Mouse (Mus musculus) intestine, embryonic 14.5 days (tissue): ENCODE measurements around the gene Xk. TPM values are rescaled to one million over a fixed set of nuclear protein-coding genes. Genes with fewer than 3 reads are reported as not detected.
"Not testable (repeated sequence)": the region's sequence is repeated elsewhere in the genome, so short reads cannot be mapped to it uniquely, and the experiment has no call there.

Experiments used
- ATAC-seq: fragments of 200-750 bp; cut with Nextera tagmentation; replicated peaks from 2 replicates; pipeline ENCODE4 v1.8.0; 2017; ENCODE audit warnings: low read depth, moderate number of reproducible peaks, moderate TSS enrichment, moderate library complexity; ENCODE audit not compliant: low FRiP score, low TSS enrichment
- DNase-seq: peaks from one replicate; pipeline ENCODE4 v3.0.0-alpha.2; 2018; ENCODE audit warnings: low spot score
- H3K27ac ChIP-seq: fragments of 300-500 bp; sonication (generic); 2 replicates; pipeline ENCODE4 v1.5.1; 2014; ENCODE audit warnings: low read depth, mild to moderate bottlenecking, control low read depth
- H3K27me3 ChIP-seq: fragments of 300-500 bp; sonication (generic); replicated peaks from 2 replicates; pipeline ENCODE4 v1.6.1; 2014; ENCODE audit warnings: low read length, control low read depth; ENCODE audit not compliant: control insufficient read depth, insufficient read depth
- H3K36me3 ChIP-seq: fragments of 300-500 bp; sonication (generic); 2 replicates; pipeline ENCODE4 v1.6.1; 2014; ENCODE audit warnings: low read length, control low read depth; ENCODE audit not compliant: control insufficient read depth, insufficient read depth
- H3K4me1 ChIP-seq: fragments of 300-500 bp; sonication (generic); replicated peaks from 2 replicates; pipeline ENCODE4 v1.6.1; 2014; ENCODE audit warnings: low read length, control low read depth, mixed read lengths; ENCODE audit not compliant: control insufficient read depth, insufficient read depth
- H3K4me2 ChIP-seq: fragments of 300-500 bp; sonication (generic); 2 replicates; pipeline ENCODE4 v1.6.1; 2014; ENCODE audit warnings: low read length
- H3K4me3 ChIP-seq: fragments of 300-500 bp; sonication (generic); 2 replicates; pipeline ENCODE4 v1.5.1; 2014; ENCODE audit warnings: low read depth, low read length, control low read depth, mixed read lengths
- H3K9ac ChIP-seq: fragments of 300-500 bp; sonication (generic); 2 replicates; pipeline ENCODE4 v1.6.1; 2014; ENCODE audit warnings: mild to moderate bottlenecking, low read length
- H3K9me3 ChIP-seq: fragments of 300-500 bp; sonication (generic); 2 replicates; pipeline ENCODE4 v1.6.1; 2016; ENCODE audit warnings: low read length, control low read depth; ENCODE audit not compliant: control insufficient read depth
- WGBS: fragments of 180-500 bp; shearing (Covaris S2); extraction: QIAGEN DNeasy Blood & Tissue Kit; methylation state at CpG from one replicate; pipeline ENCODE4 v1.1.7; 2014; 5-methylcytosine and 5-hydroxymethylcytosine counted together
- polyA plus RNA-seq: library from polyadenylated mRNA; unstranded; fragments of >200 nt; fragmentation: Nextera tagmentation; extraction: Ambion mirVana; gene quantifications from 2 replicates; pipeline ENCODE4 v1.2.1, GENCODE M21; 2014

The Xk gene
- polyA plus RNA-seq, 1 experiment from 2014 or later: 4.2 TPM

- H3K9me3 ChIP-seq, H3K9ac ChIP-seq, ATAC-seq, H3K27me3 ChIP-seq, H3K36me3 ChIP-seq, H3K4me2 ChIP-seq, H3K4me3 ChIP-seq, H3K4me1 ChIP-seq, H3K27ac ChIP-seq, DNase-seq: not testable (repeated sequence)
- no CpG with 5 or more reads among the region's 2 CpGs for WGBS
Observed at GRCm38 (mm10) chrX:9350327-9350726, 77.8 kb downstream of the Xk start, which contains the start of gene H2al1k. TSS of gene H2al1k (plus strand) at chrX:9350627.

Other genes starting within 250 kb of the Xk start
- not detected in 2 replicates for gene Fthl17e, start 239.3 kb upstream of the Xk start, polyA plus RNA-seq
- not detected in 2 replicates for gene Fthl17f, start 209.7 kb upstream of the Xk start, polyA plus RNA-seq
- gene 4930402K13Rik, start 168.2 kb upstream of the Xk start, polyA plus RNA-seq: not detected in 2 replicates
- 0.70 and 0.87 TPM in 2 replicates for gene Lancl3, start 72.9 kb upstream of the Xk start, polyA plus RNA-seq
- gene Gm14862, start 15.9 kb upstream of the Xk start, polyA plus RNA-seq: not detected in 2 replicates
- not detected in 2 replicates for gene H2al1m, start 11.0 kb downstream of the Xk start, polyA plus RNA-seq
- not detected in 2 replicates for gene H2al1k, start 77.9 kb downstream of the Xk start, polyA plus RNA-seq
- 3.6 and 4.0 TPM in 2 replicates for gene Cybb, start 215.0 kb downstream of the Xk start, polyA plus RNA-seq